Mouse (Mus musculus): ENCODE results near the gene Cxxc4. TPM values are rescaled to one million over a fixed set of nuclear protein-coding genes. Genes with fewer than 3 reads are reported as not detected.

The Cxxc4 gene
- polyA plus RNA-seq, 1 experiment = not detected

DNA sequence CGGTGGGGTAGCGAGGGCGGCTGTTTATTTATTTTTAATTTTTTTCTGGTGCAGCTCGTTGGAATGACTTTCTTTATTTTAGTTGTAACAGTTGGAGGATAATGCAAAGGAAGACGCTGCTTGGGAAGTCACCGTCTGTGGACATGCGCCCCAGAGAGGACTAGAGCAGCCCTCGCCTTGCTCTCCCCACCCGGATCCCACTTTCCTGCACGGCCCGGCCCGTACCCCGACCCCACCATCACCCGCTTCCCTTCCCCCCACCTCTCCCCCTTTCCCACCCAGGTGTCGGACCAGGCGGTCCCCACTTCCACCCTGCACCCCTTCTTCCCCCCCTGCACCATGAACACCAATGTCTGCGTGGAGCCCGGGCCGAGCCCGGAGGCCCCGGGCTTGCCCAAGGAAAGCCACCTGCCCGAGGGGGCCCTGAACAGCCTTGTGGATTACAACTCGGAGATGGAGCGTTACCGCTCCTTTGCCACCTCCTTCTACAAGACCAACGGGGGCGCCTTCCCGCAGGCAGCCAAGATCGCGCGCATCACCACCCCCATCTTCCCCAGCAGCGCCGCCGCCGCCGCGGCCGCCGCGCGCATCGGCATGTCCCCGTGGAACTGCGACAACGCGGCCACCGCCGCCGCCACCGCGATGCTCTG lies 3.2 kb downstream of the Cxxc4 start:
- no peak overlapping the region for H3K27ac ChIP-seq (ENCODE audit: control insufficient read depth, insufficient read depth, low read depth, low read length, poor library complexity)
- no peaks in the 10 kb centered on the region for H3K4me1 ChIP-seq (ENCODE audit: control insufficient read depth, insufficient read depth, low read length)
- H3K4me3 ChIP-seq (replicated peaks; ENCODE audit: control insufficient read depth, low read depth, low read length) = no peak overlapping the region
- under 1% methylated on average over 51 of the region's 51 CpGs for WGBS
- TF ChIP-seq CTCF (IDR thresholded peaks at IDR 0.05; ENCODE audit: control insufficient read depth, insufficient read depth, low read length) (no peak), POLR2A (IDR thresholded peaks at IDR 0.05; ENCODE audit: borderline replicate concordance, control insufficient read depth, low read depth, low read length) (no peak)

DNA sequence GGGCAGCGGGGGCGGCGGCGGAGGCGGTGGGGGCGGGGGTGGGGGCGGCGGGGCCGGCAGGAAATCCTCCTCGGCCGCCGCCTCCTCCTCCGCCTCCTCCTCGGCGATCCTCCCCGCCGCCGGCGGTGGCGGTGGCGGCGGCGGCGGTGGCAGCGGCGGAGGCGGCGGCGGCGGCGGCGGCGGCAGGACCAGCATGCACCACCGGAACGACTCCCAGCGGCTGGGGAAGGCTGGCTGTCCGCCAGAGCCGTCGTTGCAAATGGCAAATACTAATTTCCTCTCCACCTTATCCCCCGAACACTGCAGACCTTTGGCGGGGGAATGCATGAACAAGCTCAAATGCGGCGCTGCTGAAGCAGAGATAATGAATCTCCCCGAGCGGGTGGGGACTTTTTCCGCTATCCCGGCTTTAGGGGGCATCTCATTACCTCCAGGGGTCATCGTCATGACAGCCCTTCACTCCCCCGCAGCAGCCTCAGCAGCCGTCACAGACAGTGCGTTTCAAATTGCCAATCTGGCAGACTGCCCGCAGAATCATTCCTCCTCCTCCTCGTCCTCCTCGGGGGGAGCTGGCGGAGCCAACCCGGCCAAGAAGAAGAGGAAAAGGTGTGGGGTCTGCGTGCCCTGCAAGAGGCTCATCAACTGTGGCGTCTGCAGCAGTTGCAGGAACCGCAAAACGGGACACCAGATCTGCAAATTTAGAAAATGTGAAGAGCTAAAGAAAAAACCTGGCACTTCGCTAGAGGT lies 3.9 kb downstream of the Cxxc4 start:
- Histone ChIP-seq H3K27ac (ENCODE audit: control insufficient read depth, insufficient read depth, low read depth, low read length, poor library complexity) (no peak overlapping the region), H3K4me1 (ENCODE audit: control insufficient read depth, insufficient read depth, low read length) (no peaks in the 10 kb centered on the region), H3K4me3 (replicated peaks; ENCODE audit: control insufficient read depth, low read depth, low read length) (no peak overlapping the region)
- WGBS = under 1% methylated on average over 38 of the region's 61 CpGs
- TF ChIP-seq POLR2A (IDR thresholded peaks at IDR 0.05; ENCODE audit: borderline replicate concordance, control insufficient read depth, low read depth, low read length) (no peak), CTCF (IDR thresholded peaks at IDR 0.05; ENCODE audit: control insufficient read depth, insufficient read depth, low read length) (no peak)

DNA sequence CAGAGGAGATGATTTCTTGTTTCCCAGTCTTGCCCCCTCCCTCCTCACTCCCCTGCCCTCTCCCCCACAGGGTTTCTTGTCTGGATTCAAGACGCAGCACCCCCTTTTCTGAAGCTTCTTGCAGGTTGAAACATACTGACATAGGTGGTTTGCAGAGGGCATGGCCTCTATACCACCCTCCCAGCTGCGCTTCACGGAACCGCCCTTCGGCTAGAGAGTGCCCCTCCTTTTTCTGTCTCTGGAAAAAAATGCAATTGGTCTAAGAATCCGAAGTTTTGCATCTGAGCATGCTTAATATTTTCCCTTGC lies 4.4 kb downstream of the Cxxc4 start:
- Histone ChIP-seq H3K4me3 (replicated peaks; ENCODE audit: control insufficient read depth, low read depth, low read length) (no peak overlapping the region), H3K4me1 (ENCODE audit: control insufficient read depth, insufficient read depth, low read length) (no peaks in the 10 kb centered on the region), H3K27ac (ENCODE audit: control insufficient read depth, insufficient read depth, low read depth, low read length, poor library complexity) (no peak overlapping the region)
- WGBS = 23% methylated on average over 6 of the region's 6 CpGs
- no peak for TF ChIP-seq POLR2A (IDR thresholded peaks at IDR 0.05; ENCODE audit: borderline replicate concordance, control insufficient read depth, low read depth, low read length)

DNA sequence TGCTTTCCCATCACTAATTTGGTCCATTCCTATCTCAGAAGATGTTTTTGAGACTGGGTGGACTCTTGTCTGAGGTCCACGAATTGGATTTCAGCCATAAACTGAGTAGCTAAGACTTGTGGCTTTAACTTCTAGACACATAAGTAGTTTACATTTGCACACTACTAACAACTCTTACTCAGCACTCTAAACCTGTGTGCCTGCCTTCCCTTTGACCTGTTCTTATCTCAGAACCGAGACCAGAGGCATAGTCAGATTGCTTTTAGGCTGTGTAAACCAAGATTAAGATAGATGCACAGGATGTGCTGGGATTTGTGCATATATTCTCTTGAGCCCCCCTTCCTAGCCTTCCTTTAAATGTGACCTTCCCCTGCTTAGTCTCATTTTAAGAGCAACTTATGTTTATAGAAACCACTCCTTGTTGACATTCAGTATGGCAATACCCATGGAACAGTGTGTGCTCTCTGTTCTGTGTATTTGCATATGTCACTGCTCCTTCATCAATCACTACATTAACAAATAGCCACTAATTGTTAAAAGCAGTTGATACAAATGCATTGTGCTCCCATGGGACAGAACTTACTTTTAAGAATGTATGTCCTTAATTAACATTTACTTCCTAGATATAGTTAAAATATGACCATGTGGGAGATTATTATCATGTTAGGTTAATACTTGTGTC lies 7.0 kb downstream of the Cxxc4 start:
- 53% methylated on average over 2 of the region's 2 CpGs for WGBS
- TF ChIP-seq POLR2A (IDR thresholded peaks at IDR 0.05; ENCODE audit: borderline replicate concordance, control insufficient read depth, low read depth, low read length) = no peak
- no peak for TF ChIP-seq CTCF (IDR thresholded peaks at IDR 0.05; ENCODE audit: control insufficient read depth, insufficient read depth, low read length)
- H3K4me3 ChIP-seq (replicated peaks; ENCODE audit: control insufficient read depth, low read depth, low read length) = no peak overlapping the region
- no peaks in the 10 kb centered on the region for H3K4me1 ChIP-seq (ENCODE audit: control insufficient read depth, insufficient read depth, low read length)
- no peak overlapping the region for H3K27ac ChIP-seq (ENCODE audit: control insufficient read depth, insufficient read depth, low read depth, low read length, poor library complexity)

DNA sequence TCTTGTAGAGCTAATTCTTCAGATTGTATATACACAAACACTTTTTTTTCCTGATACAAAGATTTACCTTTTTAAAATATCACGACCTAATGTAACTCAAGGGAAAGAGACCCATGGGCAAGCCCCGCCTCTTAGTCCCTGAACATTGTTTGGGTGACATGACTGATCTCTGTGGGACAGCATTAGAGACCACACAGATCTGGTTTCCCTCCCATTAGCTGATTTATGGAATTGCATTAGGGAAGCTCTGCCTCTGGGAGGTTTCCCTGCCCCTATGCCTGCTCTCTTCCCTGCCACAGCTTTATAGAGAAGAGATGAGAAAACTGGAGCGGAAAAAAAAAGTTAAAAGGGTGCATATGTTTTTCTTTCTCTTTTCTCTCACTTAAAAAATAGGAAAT lies 7.6 kb downstream of the Cxxc4 start:
- H3K4me1 ChIP-seq (ENCODE audit: control insufficient read depth, insufficient read depth, low read length) = no peaks in the 10 kb centered on the region
- WGBS = 56% methylated on average over 3 of the region's 3 CpGs
- TF ChIP-seq CTCF (IDR thresholded peaks at IDR 0.05; ENCODE audit: control insufficient read depth, insufficient read depth, low read length) (no peak), POLR2A (IDR thresholded peaks at IDR 0.05; ENCODE audit: borderline replicate concordance, control insufficient read depth, low read depth, low read length) (no peak)
- H3K27ac ChIP-seq (ENCODE audit: control insufficient read depth, insufficient read depth, low read depth, low read length, poor library complexity) = no peak overlapping the region
- H3K4me3 ChIP-seq (replicated peaks; ENCODE audit: control insufficient read depth, low read depth, low read length) = no peak overlapping the region

DNA sequence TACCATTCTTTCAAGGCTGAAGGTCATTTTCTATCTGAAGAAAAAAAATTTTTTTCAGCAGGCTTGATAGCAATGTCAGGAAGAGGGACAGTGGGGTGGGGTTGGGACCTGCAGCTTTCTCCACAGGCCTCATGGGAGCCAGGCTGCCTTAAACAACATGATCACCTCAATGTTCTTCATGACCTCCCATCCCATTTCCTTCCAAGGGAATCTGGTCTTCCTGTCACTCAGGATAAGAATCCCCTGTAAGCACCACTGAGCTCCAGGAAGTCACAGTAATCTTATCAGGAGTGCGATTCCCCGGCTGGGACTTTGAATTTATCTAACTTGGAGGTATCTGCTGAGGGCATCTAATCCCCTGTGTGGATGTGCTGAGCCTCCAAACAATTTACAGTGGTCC lies 17.9 kb downstream of the Cxxc4 start:
- Histone ChIP-seq H3K4me1 (ENCODE audit: control insufficient read depth, insufficient read depth, low read length) (no peaks in the 10 kb centered on the region; the same call in 1 of the 2 replicates), H3K27ac (ENCODE audit: control insufficient read depth, insufficient read depth, low read depth, low read length, poor library complexity) (no peak overlapping the region), H3K4me3 (replicated peaks; ENCODE audit: control insufficient read depth, low read depth, low read length) (no peak overlapping the region)
- WGBS = 59% methylated on average over 2 of the region's 2 CpGs
- TF ChIP-seq CTCF (IDR thresholded peaks at IDR 0.05; ENCODE audit: control insufficient read depth, insufficient read depth, low read length) = no peak
- no peak for TF ChIP-seq POLR2A (IDR thresholded peaks at IDR 0.05; ENCODE audit: borderline replicate concordance, control insufficient read depth, low read depth, low read length)

DNA sequence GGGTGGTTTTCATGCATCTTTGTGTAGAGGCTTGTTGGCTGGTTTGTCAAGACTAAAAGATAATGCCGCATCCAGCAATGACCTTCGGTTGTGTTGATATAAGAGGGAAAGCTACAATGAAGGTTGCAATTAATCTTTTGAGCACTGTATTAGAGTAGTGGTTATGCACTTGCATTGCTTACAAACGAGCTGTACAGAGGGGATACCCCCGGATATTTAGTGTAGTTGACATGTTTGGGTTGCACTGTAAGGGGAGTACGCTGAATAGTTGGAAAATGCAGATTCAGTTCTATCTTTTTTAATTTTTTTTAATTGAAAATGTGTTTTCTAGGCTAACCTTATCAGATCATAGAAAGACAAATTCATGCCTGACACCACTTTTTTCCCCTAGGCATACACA lies 22.4 kb downstream of the Cxxc4 start:
- H3K27ac ChIP-seq (ENCODE audit: control insufficient read depth, insufficient read depth, low read depth, low read length, poor library complexity) = no peak overlapping the region
- 75% methylated on average over 5 of the region's 5 CpGs for WGBS
- H3K4me1 ChIP-seq (ENCODE audit: control insufficient read depth, insufficient read depth, low read length) = no peaks in the 10 kb centered on the region; the same call in 1 of the 2 replicates
- H3K4me3 ChIP-seq (replicated peaks; ENCODE audit: control insufficient read depth, low read depth, low read length) = no peak overlapping the region
- TF ChIP-seq POLR2A (IDR thresholded peaks at IDR 0.05; ENCODE audit: borderline replicate concordance, control insufficient read depth, low read depth, low read length) = no peak
- TF ChIP-seq CTCF (IDR thresholded peaks at IDR 0.05; ENCODE audit: control insufficient read depth, insufficient read depth, low read length) = no peak

DNA sequence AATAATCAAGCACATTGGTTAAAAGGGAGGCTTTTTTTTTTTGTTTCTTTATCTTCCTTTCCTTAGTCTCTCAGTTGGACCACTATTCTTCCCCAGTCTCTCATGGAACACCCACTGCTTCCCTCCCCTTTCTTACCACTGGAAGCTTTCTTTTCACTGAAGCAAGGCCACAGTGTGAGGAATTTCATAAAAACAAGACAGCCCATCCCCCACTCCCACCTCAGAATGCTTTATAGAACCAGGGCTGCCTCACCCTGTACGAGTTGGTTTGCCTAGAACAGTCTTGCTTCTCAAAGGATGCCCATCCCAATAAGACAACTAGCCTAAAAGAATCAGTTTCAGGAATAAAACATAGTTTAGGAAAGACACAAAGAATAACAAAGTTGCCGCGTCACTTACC lies 23.0 kb downstream of the Cxxc4 start:
- Histone ChIP-seq H3K4me3 (replicated peaks; ENCODE audit: control insufficient read depth, low read depth, low read length) (no peak overlapping the region), H3K27ac (ENCODE audit: control insufficient read depth, insufficient read depth, low read depth, low read length, poor library complexity) (no peak overlapping the region), H3K4me1 (ENCODE audit: control insufficient read depth, insufficient read depth, low read length) (no peaks in the 10 kb centered on the region; the same call in 1 of the 2 replicates)
- TF ChIP-seq POLR2A (IDR thresholded peaks at IDR 0.05; ENCODE audit: borderline replicate concordance, control insufficient read depth, low read depth, low read length) (no peak), CTCF (IDR thresholded peaks at IDR 0.05; ENCODE audit: control insufficient read depth, insufficient read depth, low read length) (no peak)
- 76% methylated on average over 3 of the region's 3 CpGs for WGBS

All from bone marrow, adult 2 months (tissue).